21 mouse cellular contexts compared by ENCODE assay signal in the genomic region with DNA sequence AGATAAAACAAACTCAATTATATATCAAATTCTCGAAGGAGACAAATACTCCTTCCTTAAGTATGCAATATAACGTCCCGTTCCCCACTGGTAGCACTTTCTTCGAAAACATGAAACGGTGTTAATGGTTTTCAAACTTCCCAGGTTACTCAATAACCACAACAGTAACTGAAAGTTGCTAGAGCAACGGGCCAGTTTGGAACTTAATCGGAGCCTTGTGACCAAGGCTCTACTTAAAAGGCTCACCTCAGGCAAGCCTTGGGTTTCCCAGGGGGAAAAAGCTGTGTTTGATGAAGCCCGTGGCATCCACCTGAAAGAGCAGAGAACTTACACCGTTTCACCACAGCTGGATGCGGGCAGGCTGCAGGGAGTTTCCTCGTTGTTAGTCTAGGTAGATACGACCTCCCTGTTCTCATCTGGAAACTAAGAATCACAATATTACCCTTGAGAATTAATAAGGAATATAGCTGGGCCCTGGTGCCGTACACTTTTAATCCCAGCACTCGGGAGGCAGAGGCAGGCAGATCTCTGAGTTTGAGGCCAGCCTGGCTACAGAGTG. TPM values are rescaled to one million over a fixed set of nuclear protein-coding genes. Genes with fewer than 3 reads are reported as not detected.
DNase-seq lines count a peak whose midpoint lies in the region; ATAC-seq and TF ChIP-seq lines count a peak whose summit lies in the region.
"Had no signal": no experiment of that assay in that cellular context is flagged by ENCODE, and none has a peak within 500 bp of the region (broad histone marks: within the 10 kb centered on the region; RNA-seq: fewer than 3 reads in every experiment).

No protein-coding gene starts in this region.

- DNase-seq in liver, postnatal 0 days, result no peak
- DNase-seq in liver, result no peak
- peak; percentile 67 for DNase-seq in kidney, adult 18-20 months
- peak; percentile 40 for DNase-seq in yolk sac, embryonic 10.5 days (ENCODE audit: low spot score)
- DNase-seq in spleen, postnatal 4 days (ENCODE audit: low spot score in 2 of 2), result no peak
- DNase-seq in hindbrain, embryonic 10.5 days (ENCODE audit: low spot score), result no peak
- DNase-seq: adrenal gland, adult 8-10 months; cerebellum, adult 9-11 months; gastrocnemius, postnatal 14 days; lung, embryonic 14.5 days; right cerebral cortex, postnatal 14 days; thymus, adult 18-20 months had no signal

- 59% methylated on average over 14 of the region's 14 CpGs for WGBS in liver, postnatal 0 days (ENCODE audit: insufficient replicate concordance)
- 65% methylated on average over 14 of the region's 14 CpGs for whole genome bisulfite sequencing in kidney, embryonic 16.5 days
- WGBS in hindbrain, embryonic 10.5 days, result 91% methylated on average over 14 of the region's 14 CpGs

- H3K4me2 ChIP-seq in liver, postnatal 0 days (ENCODE audit: low read depth, low read length), result no peak overlapping the region; the same call in 1 of the 2 replicates
- 0 out of 2 replicates have a peak overlapping the region, but pooled peaks have one; percentile 11 for H3K4me2 ChIP-seq in kidney, embryonic 16.5 days (replicated peaks; ENCODE audit: low read depth, low read length)
- H3K4me2 ChIP-seq: embryonic facial prominence, embryonic 12.5 days; forebrain, embryonic 13.5 days; limb, embryonic 13.5 days; lung, embryonic 14.5 days; midbrain, embryonic 15.5 days; stomach, embryonic 15.5 days had no signal

- H3K4me3 ChIP-seq in liver, postnatal 0 days (ENCODE audit: low read depth, low read length), result no peak overlapping the region
- no peak overlapping the region for H3K4me3 ChIP-seq in kidney, embryonic 16.5 days (ENCODE audit: low read length)
- no peak overlapping the region for H3K4me3 ChIP-seq in hindbrain, embryonic 10.5 days
- H3K4me3 ChIP-seq: embryonic facial prominence, embryonic 12.5 days; erythroblast, embryonic 14.5 days; forebrain, embryonic 13.5 days; limb, embryonic 13.5 days; megakaryocyte, embryonic 14.5 days; midbrain, embryonic 15.5 days; myocyte; stomach, embryonic 15.5 days had no signal

- no peaks in the 10 kb centered on the region for H3K27me3 ChIP-seq in liver, postnatal 0 days (ENCODE audit: insufficient read depth, low read length)
- H3K27me3 ChIP-seq in kidney, embryonic 16.5 days (ENCODE audit: insufficient read depth, low read length), result no peaks in the 10 kb centered on the region
- no peaks in the 10 kb centered on the region for H3K27me3 ChIP-seq in hindbrain, embryonic 10.5 days (ENCODE audit: insufficient read depth, poor library complexity, severe bottlenecking)
- H3K27me3 ChIP-seq: embryonic facial prominence, embryonic 12.5 days; forebrain, embryonic 13.5 days; limb, embryonic 13.5 days; megakaryocyte, embryonic 14.5 days; midbrain, embryonic 15.5 days; stomach, embryonic 15.5 days had no signal

- no peaks in the 10 kb centered on the region for H3K9me3 ChIP-seq in liver, postnatal 0 days (ENCODE audit: low read length)
- no peaks in the 10 kb centered on the region for H3K9me3 ChIP-seq in kidney, embryonic 16.5 days (ENCODE audit: low read length)
- H3K9me3 ChIP-seq in hindbrain, embryonic 10.5 days, result 0 out of 2 replicates have a peak, but pooled peaks cover 3% of the 10 kb centered on the region
- H3K9me3 ChIP-seq: embryonic facial prominence, embryonic 12.5 days; forebrain, embryonic 13.5 days; midbrain, embryonic 15.5 days; stomach, embryonic 15.5 days had no signal

- H3K27ac ChIP-seq in liver, postnatal 0 days (ENCODE audit: low read depth), result peak overlapping the region; percentile 98; the same call in 1 of the 2 replicates
- peak overlapping the region; percentile 88 for H3K27ac ChIP-seq in kidney, embryonic 16.5 days (ENCODE audit: low read length)
- no peak overlapping the region for H3K27ac ChIP-seq in hindbrain, embryonic 10.5 days
- H3K27ac ChIP-seq: embryonic facial prominence, embryonic 12.5 days; forebrain, embryonic 13.5 days; limb, embryonic 13.5 days; midbrain, embryonic 15.5 days; stomach, embryonic 15.5 days had no signal

- no peak for TF ChIP-seq EP300 in liver, postnatal 0 days (IDR thresholded peaks at IDR 0.05; ENCODE audit: low read depth)

- H3K4me1 ChIP-seq in liver, postnatal 0 days (ENCODE audit: insufficient read depth), result peaks cover 49% of the 10 kb centered on the region
- peaks cover 63% of the 10 kb centered on the region for H3K4me1 ChIP-seq in kidney, embryonic 16.5 days (ENCODE audit: insufficient read depth, low read length)
- peaks cover 13% of the 10 kb centered on the region; the same call in 1 of the 2 replicates for H3K4me1 ChIP-seq in hindbrain, embryonic 10.5 days (replicated peaks)
- H3K4me1 ChIP-seq: megakaryocyte, embryonic 14.5 days had no signal

- H3K9ac ChIP-seq in liver, postnatal 0 days (replicated peaks), result 0 out of 2 replicates have a peak overlapping the region, but pooled peaks have one; percentile 18
- no peak overlapping the region for H3K9ac ChIP-seq in kidney, embryonic 16.5 days (replicated peaks; ENCODE audit: low read length)
- H3K9ac ChIP-seq: embryonic facial prominence, embryonic 12.5 days; forebrain, embryonic 13.5 days; limb, embryonic 13.5 days; lung, embryonic 14.5 days; midbrain, embryonic 15.5 days; stomach, embryonic 15.5 days had no signal

- no peak for TF ChIP-seq CTCF in liver, postnatal 0 days (IDR thresholded peaks at IDR 0.05; ENCODE audit: low read depth)

- peaks cover 4% of the 10 kb centered on the region; the same call in 1 of the 2 replicates for H3K36me3 ChIP-seq in liver, postnatal 0 days (replicated peaks; ENCODE audit: insufficient read depth, low read length)
- H3K36me3 ChIP-seq in kidney, embryonic 16.5 days (ENCODE audit: insufficient read depth, low read length), result no peaks in the 10 kb centered on the region
- peaks cover 7% of the 10 kb centered on the region; the same call in 1 of the 2 replicates for H3K36me3 ChIP-seq in hindbrain, embryonic 10.5 days
- H3K36me3 ChIP-seq: midbrain, embryonic 15.5 days; stomach, embryonic 15.5 days had no signal

- ATAC-seq in liver, postnatal 0 days, result no peak
- peak; percentile 20; the same call in 1 of the 2 replicates for ATAC-seq in kidney, embryonic 16.5 days (ENCODE audit: low FRiP score, low TSS enrichment)
- ATAC-seq: forebrain, embryonic 13.5 days; midbrain, embryonic 15.5 days had no signal

RNA-seq across cellular contexts. Expression of a gene that starts 25.4 kb away (rescaled TPM):
- 12.0 and 14.9 TPM in 2 replicates for polyA plus RNA-seq in liver, postnatal 0 days (2015; fragmentation: Nextera tagmentation; extraction: Ambion mirVana)
- 29.8 and 30.4 TPM in 2 replicates for polyA plus RNA-seq in kidney, embryonic 16.5 days (2015; fragmentation: Nextera tagmentation; extraction: Ambion mirVana)
- polyA plus RNA-seq in hindbrain, embryonic 10.5 days (2016; fragmentation: Nextera tagmentation; extraction: Ambion mirVana), result 9.4 and 11.2 TPM in 2 replicates

Comparison
In these comparisons a context has a peak if more than half of its experiments do, and no peak if none do; other contexts are left out.
1. DNase-seq: peak in kidney, adult 18-20 months (single experiment) and yolk sac, embryonic 10.5 days (single experiment); none in liver, postnatal 0 days (single experiment), liver (single experiment), spleen, postnatal 4 days (0 of 2) and hindbrain, embryonic 10.5 days (single experiment).